Mouse (Mus musculus) stomach, embryonic 16.5 days (tissue): ENCODE data around the gene Dnajc12. TPM values are rescaled to one million over a fixed set of nuclear protein-coding genes. Genes with fewer than 3 reads are reported as not detected.

Source experiments
- ATAC-seq: fragments of 200-750 bp; cut with Nextera tagmentation; 2 replicates; pipeline ENCODE4 v1.8.0; 2017; ENCODE audit warnings: moderate number of reproducible peaks, moderate TSS enrichment; ENCODE audit not compliant: insufficient read depth, low FRiP score
- H3K27ac ChIP-seq: fragments of 300-500 bp; sonication (generic); 2 replicates; pipeline ENCODE4 v1.5.1; 2014; ENCODE audit warnings: low read length
- H3K27me3 ChIP-seq: fragments of 300-500 bp; sonication (generic); 2 replicates; pipeline ENCODE4 v1.6.1; 2014; ENCODE audit warnings: low read length, control low read depth, mixed read lengths; ENCODE audit not compliant: control insufficient read depth, insufficient read depth
- H3K36me3 ChIP-seq: fragments of 300-500 bp; sonication (generic); 2 replicates; pipeline ENCODE4 v1.6.1; 2014; ENCODE audit warnings: low read length; ENCODE audit not compliant: control insufficient read depth, insufficient read depth
- H3K4me1 ChIP-seq: fragments of 300-500 bp; sonication (generic); 2 replicates; pipeline ENCODE4 v1.6.1; 2014; ENCODE audit warnings: low read length, control low read depth, mixed read lengths; ENCODE audit not compliant: control insufficient read depth, insufficient read depth
- H3K4me2 ChIP-seq: fragments of 300-500 bp; sonication (generic); 2 replicates; pipeline ENCODE4 v1.6.1; 2014; ENCODE audit warnings: low read depth, low read length, mixed read lengths
- H3K4me3 ChIP-seq: fragments of 300-500 bp; sonication (generic); replicated peaks from 2 replicates; pipeline ENCODE4 v1.5.1; 2014; ENCODE audit warnings: mild to moderate bottlenecking, low read length
- H3K9ac ChIP-seq: fragments of 300-500 bp; sonication (generic); 2 replicates; pipeline ENCODE4 v1.6.1; 2014; ENCODE audit warnings: low read length
- H3K9me3 ChIP-seq: fragments of 300-500 bp; sonication (generic); replicated peaks from 2 replicates; pipeline ENCODE4 v1.6.1; 2016; ENCODE audit warnings: low read length, control low read depth; ENCODE audit not compliant: control insufficient read depth
- WGBS: fragments of 180-500 bp; shearing (Covaris S2); extraction: QIAGEN DNeasy Blood & Tissue Kit; methylation state at CpG from one replicate; pipeline ENCODE4 v1.1.7; 2014; 5-methylcytosine and 5-hydroxymethylcytosine counted together
- polyA plus RNA-seq: library from polyadenylated mRNA; unstranded; fragments of >200 nt; fragmentation: Nextera tagmentation; extraction: Ambion mirVana; gene quantifications from 2 replicates; pipeline ENCODE4 v1.2.1, GENCODE M21; 2015

Gene Dnajc12
- polyA plus RNA-seq, 1 experiment from 2014 or later, result 9.7 TPM

- Histone ChIP-seq H3K4me2 (no peak overlapping the region), H3K4me1 (no peaks in the 10 kb centered on the region), H3K27ac (no peak overlapping the region), H3K36me3 (no peaks in the 10 kb centered on the region), H3K27me3 (no peaks in the 10 kb centered on the region), H3K4me3 (no peak overlapping the region), H3K9me3 (no peaks in the 10 kb centered on the region), H3K9ac (no peak overlapping the region)
- ATAC-seq, result no peak
- WGBS, result 85% methylated on average over 9 of the region's 9 CpGs
Measured at GRCm38 (mm10) chr10:63423591-63424474, 41.6 kb downstream of the Dnajc12 start.

- no peak overlapping the region for H3K9ac ChIP-seq
- no peaks in the 10 kb centered on the region for H3K4me1 ChIP-seq
- H3K4me3 ChIP-seq, result no peak overlapping the region
- no peaks in the 10 kb centered on the region for H3K27me3 ChIP-seq
- no peak for ATAC-seq
- H3K36me3 ChIP-seq, result no peaks in the 10 kb centered on the region
- no peak overlapping the region for H3K27ac ChIP-seq
- no peaks in the 10 kb centered on the region for H3K9me3 ChIP-seq
- no peak overlapping the region for H3K4me2 ChIP-seq
Measured at GRCm38 (mm10) chr10:63424475-63424814, 42.2 kb downstream of the Dnajc12 start.

GRCm38 (mm10) chr10:63427146-63427545, 44.9 kb downstream of the Dnajc12 start:
- no peak overlapping the region for H3K4me3 ChIP-seq
- H3K9me3 ChIP-seq, result no peaks in the 10 kb centered on the region
- no peaks in the 10 kb centered on the region for H3K4me1 ChIP-seq
- no peak overlapping the region for H3K9ac ChIP-seq
- ATAC-seq, result no peak
- H3K27ac ChIP-seq, result no peak overlapping the region
- H3K4me2 ChIP-seq, result no peak overlapping the region
- no peaks in the 10 kb centered on the region for H3K36me3 ChIP-seq
- 82% methylated on average over 8 of the region's 8 CpGs for WGBS
- H3K27me3 ChIP-seq, result no peaks in the 10 kb centered on the region

DNA sequence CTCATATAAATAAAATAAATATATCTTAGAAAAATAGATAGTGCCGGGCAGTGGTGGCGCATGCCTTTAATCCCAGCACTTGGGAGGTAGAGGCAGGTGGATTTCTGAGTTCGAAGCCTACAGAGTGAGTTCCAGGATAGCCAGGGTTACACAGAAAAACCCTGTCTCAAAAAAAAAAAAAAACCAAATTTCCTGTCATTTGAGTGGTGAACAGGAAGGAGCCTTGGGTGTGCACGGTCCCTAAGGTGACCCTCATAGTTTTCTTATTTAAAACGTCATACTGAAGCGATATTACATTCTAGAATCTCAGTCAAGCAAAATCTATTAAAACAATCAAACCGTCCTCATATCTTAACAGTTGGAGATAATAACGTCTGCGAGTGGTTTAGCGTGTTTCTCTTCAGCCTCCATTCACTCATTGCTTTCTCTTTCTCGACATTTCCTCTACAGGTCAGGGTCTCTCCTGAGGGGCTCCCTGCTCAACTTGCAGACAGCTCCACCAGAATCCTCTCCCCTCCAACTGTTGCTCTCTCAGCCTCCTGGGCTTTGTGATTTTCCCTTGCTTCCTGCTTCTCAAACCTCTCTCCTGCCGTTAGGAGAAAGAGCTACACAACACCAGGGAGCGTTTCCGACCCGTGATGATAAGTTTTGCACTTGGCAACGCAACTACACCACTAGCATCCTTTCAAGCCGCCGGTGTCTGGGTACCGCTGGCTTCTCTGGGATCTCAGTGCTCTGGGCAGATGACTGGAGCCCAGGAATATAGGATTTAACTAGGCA, 46.2 kb downstream of the Dnajc12 start:
- Histone ChIP-seq H3K27ac (peak overlapping the region; percentile 10; the same call in 1 of the 2 replicates), H3K4me2 (peak overlapping the region; percentile 68), H3K27me3 (no peaks in the 10 kb centered on the region), H3K4me1 (no peaks in the 10 kb centered on the region), H3K36me3 (no peaks in the 10 kb centered on the region), H3K9me3 (no peaks in the 10 kb centered on the region), H3K4me3 (peak overlapping the region; percentile 88), H3K9ac (peak overlapping the region; percentile 63)
- WGBS, result 16% methylated on average over 19 of the region's 19 CpGs
- no peak for ATAC-seq

DNA sequence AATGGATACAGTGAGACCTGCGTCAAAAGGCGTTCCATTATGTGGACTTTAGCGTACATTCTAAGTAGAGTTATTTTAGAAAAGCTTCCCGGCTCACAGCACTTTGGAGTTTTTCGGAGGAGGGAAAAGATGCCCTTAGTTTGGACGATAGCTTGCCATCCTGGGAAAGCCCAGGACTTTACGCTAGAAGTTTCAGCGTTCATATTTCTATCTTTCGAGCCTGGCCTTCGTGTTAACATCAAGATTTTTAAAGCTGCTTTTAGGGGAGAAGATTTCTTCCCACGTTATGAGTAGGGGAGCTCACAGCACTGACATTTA, 46.7 kb downstream of the Dnajc12 start:
- ATAC-seq, result no peak
- H3K36me3 ChIP-seq, result no peaks in the 10 kb centered on the region
- under 1% methylated on average over 11 of the region's 11 CpGs for WGBS
- H3K9me3 ChIP-seq, result no peaks in the 10 kb centered on the region
- peak overlapping the region; percentile 63 for H3K9ac ChIP-seq
- H3K4me2 ChIP-seq, result peak overlapping the region; percentile 68
- H3K4me1 ChIP-seq, result no peaks in the 10 kb centered on the region
- H3K27me3 ChIP-seq, result no peaks in the 10 kb centered on the region
- H3K27ac ChIP-seq, result peak overlapping the region; percentile 10; the same call in 1 of the 2 replicates
- H3K4me3 ChIP-seq, result peak overlapping the region; percentile 88

- H3K4me3 ChIP-seq, result peak overlapping the region; percentile 88
- peak overlapping the region; percentile 83 for H3K9ac ChIP-seq
- no peaks in the 10 kb centered on the region for H3K27me3 ChIP-seq
- no peaks in the 10 kb centered on the region for H3K36me3 ChIP-seq
- peak; percentile 94 for ATAC-seq
- WGBS, result under 1% methylated on average over 34 of the region's 34 CpGs
- H3K4me2 ChIP-seq, result peak overlapping the region; percentile 68
- H3K9me3 ChIP-seq, result no peaks in the 10 kb centered on the region
- peak overlapping the region; percentile 82 for H3K27ac ChIP-seq
- no peaks in the 10 kb centered on the region for H3K4me1 ChIP-seq
Measured at GRCm38 (mm10) chr10:63429380-63429779, 47.1 kb downstream of the Dnajc12 start.

GRCm38 (mm10) chr10:63429785-63430305, 47.6 kb downstream of the Dnajc12 start, which contains the start of gene Ctnna3:
Ctnna3 (plus strand) TSS chr10:63430098.
- H3K4me1 ChIP-seq, result no peaks in the 10 kb centered on the region
- H3K4me3 ChIP-seq, result peak within 1 kb of the TSS; percentile 88
- H3K36me3 ChIP-seq, result no peaks in the 10 kb centered on the region
- H3K27me3 ChIP-seq, result no peaks in the 10 kb centered on the region
- peak within 1 kb of the TSS; percentile 83 for H3K9ac ChIP-seq
- peak; percentile 95 for ATAC-seq
- H3K9me3 ChIP-seq, result no peaks in the 10 kb centered on the region
- peak within 1 kb of the TSS; percentile 82 for H3K27ac ChIP-seq
- under 1% methylated on average over 55 of the region's 55 CpGs for WGBS
- H3K4me2 ChIP-seq, result peak within 1 kb of the TSS; percentile 68

- Histone ChIP-seq H3K27ac (no peak overlapping the region), H3K4me2 (no peak overlapping the region), H3K27me3 (no peaks in the 10 kb centered on the region), H3K36me3 (no peaks in the 10 kb centered on the region), H3K9ac (no peak overlapping the region), H3K4me3 (no peak overlapping the region), H3K9me3 (no peaks in the 10 kb centered on the region), H3K4me1 (no peaks in the 10 kb centered on the region)
- 88% methylated on average over 7 of the region's 7 CpGs for WGBS
- no peak for ATAC-seq
Measured at GRCm38 (mm10) chr10:63431221-63431736, 49.0 kb downstream of the Dnajc12 start.

DNA sequence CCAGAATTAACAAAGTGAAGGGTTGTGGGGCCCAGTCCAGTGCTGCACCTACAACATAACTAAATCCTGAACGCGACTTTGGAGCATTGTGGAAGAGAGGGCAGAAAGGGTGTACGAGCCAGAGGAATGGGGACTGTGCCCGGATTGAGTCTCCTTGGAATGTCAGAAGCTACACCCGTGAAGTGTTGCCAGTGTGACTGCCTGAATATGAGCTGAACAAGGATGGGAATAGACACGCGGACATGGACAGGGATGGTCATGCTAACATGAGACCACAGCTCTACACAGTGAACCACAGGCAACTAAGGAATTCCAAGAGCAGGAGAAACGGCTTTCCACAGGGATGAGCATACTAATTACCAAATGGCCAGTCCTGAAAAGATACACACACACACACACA, 49.9 kb downstream of the Dnajc12 start:
- Histone ChIP-seq H3K4me2 (no peak overlapping the region), H3K36me3 (no peaks in the 10 kb centered on the region), H3K9ac (no peak overlapping the region), H3K27me3 (no peaks in the 10 kb centered on the region), H3K4me1 (no peaks in the 10 kb centered on the region), H3K27ac (no peak overlapping the region), H3K9me3 (no peaks in the 10 kb centered on the region), H3K4me3 (no peak overlapping the region)
- no peak for ATAC-seq
- 88% methylated on average over 8 of the region's 8 CpGs for WGBS
